Mouse (Mus musculus) G1E (cell line): ENCODE measurements around the gene Aim2. TPM values are rescaled to one million over a fixed set of nuclear protein-coding genes. Genes with fewer than 3 reads are reported as not detected.

Experiments used
- ATAC-seq: 2 replicates; pipeline ENCODE4 v1.8.0; 2016; ENCODE audit warnings: mild to moderate bottlenecking; ENCODE audit not compliant: insufficient number of reproducible peaks, poor library complexity, low FRiP score, severe bottlenecking; ENCODE audit errors: extremely low read depth
- DNase-seq: peaks from one replicate; pipeline ENCODE4 v3.0.0; 2012; ENCODE audit warnings: low spot score
- H3K27me3 ChIP-seq: 2 replicates; pipeline ENCODE4 v1.6.1; 2012; ENCODE audit warnings: mild to moderate bottlenecking, low read length, inconsistent platforms; ENCODE audit not compliant: insufficient read depth
- H3K36me3 ChIP-seq: replicated peaks from 2 replicates; pipeline ENCODE3; 2012; ENCODE audit warnings: mild to moderate bottlenecking, inconsistent platforms
- H3K4me1 ChIP-seq: 2 replicates; pipeline ENCODE4 v1.6.1; 2012; ENCODE audit warnings: low read depth, low read length, inconsistent platforms, mixed read lengths; ENCODE audit not compliant: insufficient read depth
- H3K4me3 ChIP-seq: 2 replicates; pipeline ENCODE4 v1.5.1; 2012; ENCODE audit warnings: low read depth, mild to moderate bottlenecking, inconsistent platforms, low read length, moderate library complexity, mixed read lengths
- H3K9me3 ChIP-seq: replicated peaks from 2 replicates; pipeline ENCODE4 v1.6.1; 2012; ENCODE audit warnings: inconsistent platforms
- CTCF ChIP-seq: IDR thresholded peaks from 2 replicates; pipeline ENCODE4 v1.5.1; 2012; ENCODE audit warnings: low read depth, low read length, inconsistent platforms, mixed read lengths
- GATA1 ChIP-seq: IDR thresholded peaks from 2 replicates; pipeline ENCODE4 v1.6.1; 2012; ENCODE audit warnings: borderline replicate concordance, low read length, inconsistent platforms, mixed read lengths
- GATA2 ChIP-seq: IDR thresholded peaks from 2 replicates; pipeline ENCODE4 v1.6.1; 2012; ENCODE audit warnings: low read depth, low read length, inconsistent platforms, borderline replicate concordance
- POLR2AphosphoS5 ChIP-seq: IDR thresholded peaks from 2 replicates; pipeline ENCODE4 v1.6.1; 2012; ENCODE audit warnings: low read depth, low read length, inconsistent platforms; ENCODE audit not compliant: insufficient replicate concordance
- TAL1 ChIP-seq: conservative IDR thresholded peaks from 2 replicates; pipeline ENCODE4 v1.6.1; 2012; ENCODE audit warnings: low read depth, low read length, inconsistent platforms, mixed read lengths
- polyA plus RNA-seq: library from polyadenylated mRNA; stranded (reverse); fragments of >175 nt; gene quantifications from 2 replicates; pipeline ENCODE4 v1.2.3, GENCODE M21; 2012
- total RNA-seq, 2 experiments: library from RNA; stranded (forward) in 1 of 2; stranded (reverse) in 1 of 2; fragments of 200-1000 nt in 1 of 2; fragments of >200 nt in 1 of 2; fragmentation: Nextera tagmentation in 1 of 2; gene quantifications; 2 replicates each; pipeline ENCODE4 v1.2.3; 2014 to 2017

The Aim2 gene
- total and polyA plus RNA-seq, 3 experiments, result 8.1 TPM; not detected in 2

GRCm38 (mm10) chr1:173377380-173378112 is 26.9 kb downstream of the Aim2 start:
- ATAC-seq (no peak), DNase-seq (no peak)
- H3K4me3 ChIP-seq, result no peak overlapping the region

GRCm38 (mm10) chr1:173381436-173381835 is 30.8 kb downstream of the Aim2 start:
- TF ChIP-seq CTCF (no peak), POLR2AphosphoS5 (no peak), GATA2 (no peak), TAL1 (no peak), GATA1 (no peak)
- no peaks in the 10 kb centered on the region for H3K4me1 ChIP-seq
- H3K9me3 ChIP-seq, result peaks cover 4% of the 10 kb centered on the region; the same call in 1 of the 2 replicates
- DNase-seq, result no peak
- no peak overlapping the region for H3K4me3 ChIP-seq
- no peaks in the 10 kb centered on the region for H3K27me3 ChIP-seq
- no peak for ATAC-seq
- no peaks in the 10 kb centered on the region for H3K36me3 ChIP-seq

More at GRCm38 (mm10) chr1:173377380-173378112, 26.9 kb downstream of the Aim2 start:
- H3K27me3 ChIP-seq, result no peaks in the 10 kb centered on the region
- no peaks in the 10 kb centered on the region for H3K36me3 ChIP-seq
- H3K9me3 ChIP-seq, result peaks cover 4% of the 10 kb centered on the region; the same call in 1 of the 2 replicates
- TF ChIP-seq GATA1 (no peak), TAL1 (no peak), POLR2AphosphoS5 (no peak), GATA2 (no peak), CTCF (no peak)
- H3K4me1 ChIP-seq, result no peaks in the 10 kb centered on the region

- TF ChIP-seq CTCF (no peak), TAL1 (no peak), POLR2AphosphoS5 (no peak)
- Histone ChIP-seq H3K4me3 (no peak overlapping the region), H3K27me3 (no peaks in the 10 kb centered on the region), H3K36me3 (no peaks in the 10 kb centered on the region), H3K9me3 (peaks cover 2% of the 10 kb centered on the region), H3K4me1 (no peaks in the 10 kb centered on the region)
- DNase-seq (no peak), ATAC-seq (no peak)
Observed at GRCm38 (mm10) chr1:173389431-173389830, 38.8 kb downstream of the Aim2 start.

- DNase-seq, result no peak
Observed at GRCm38 (mm10) chr1:173389901-173390401, 39.3 kb downstream of the Aim2 start.

GRCm38 (mm10) chr1:173391754-173392153 is 41.1 kb downstream of the Aim2 start:
- Histone ChIP-seq H3K36me3 (no peaks in the 10 kb centered on the region), H3K9me3 (peaks cover 2% of the 10 kb centered on the region), H3K4me3 (no peak overlapping the region), H3K27me3 (no peaks in the 10 kb centered on the region), H3K4me1 (no peaks in the 10 kb centered on the region)
- no peak for ATAC-seq
- no peak for DNase-seq
- TF ChIP-seq CTCF (no peak), GATA2 (no peak), POLR2AphosphoS5 (no peak), GATA1 (no peak), TAL1 (no peak)

More at GRCm38 (mm10) chr1:173389901-173390401, 39.3 kb downstream of the Aim2 start:
- Histone ChIP-seq H3K36me3 (no peaks in the 10 kb centered on the region), H3K27me3 (no peaks in the 10 kb centered on the region), H3K9me3 (peaks cover 2% of the 10 kb centered on the region), H3K4me3 (no peak overlapping the region), H3K4me1 (no peaks in the 10 kb centered on the region)
- TF ChIP-seq CTCF (no peak), GATA2 (no peak)
- no peak for ATAC-seq

- Histone ChIP-seq H3K4me1 (no peaks in the 10 kb centered on the region), H3K9me3 (no peaks in the 10 kb centered on the region), H3K36me3 (no peaks in the 10 kb centered on the region), H3K4me3 (no peak overlapping the region), H3K27me3 (no peaks in the 10 kb centered on the region)
- TF ChIP-seq TAL1 (no peak), CTCF (no peak), POLR2AphosphoS5 (no peak), GATA1 (no peak)
- no peak for ATAC-seq
- peak; percentile 2 for DNase-seq
Observed at GRCm38 (mm10) chr1:173398323-173398970, 47.8 kb downstream of the Aim2 start.
